Mouse (Mus musculus) hindbrain, embryonic 11.5 days (tissue): Measurements from ENCODE around the gene Cct2. TPM values are rescaled to one million over a fixed set of nuclear protein-coding genes. Genes with fewer than 3 reads are reported as not detected.
A peak's percentile ranks its signal among the peaks of the same experiment; 100 is the strongest.

Experiments
- ATAC-seq: fragments of 200-750 bp; cut with Nextera tagmentation; 2 replicates; pipeline ENCODE4 v1.8.0; 2017; ENCODE audit warnings: mild to moderate bottlenecking, moderate TSS enrichment, moderate library complexity; ENCODE audit not compliant: low FRiP score
- DNase-seq: peaks from one replicate; pipeline ENCODE4 v3.0.0-alpha.2; 2015; ENCODE audit warnings: low spot score
- H3K27ac ChIP-seq: fragments of 300-500 bp; sonication (generic); 2 replicates; pipeline ENCODE4 v1.5.1; 2014; ENCODE audit warnings: mild to moderate bottlenecking, low read depth, low read length
- H3K27me3 ChIP-seq: fragments of 300-500 bp; sonication (generic); 2 replicates; pipeline ENCODE4 v1.6.1; 2014; ENCODE audit warnings: mild to moderate bottlenecking, low read length, moderate library complexity, mixed read lengths; ENCODE audit not compliant: control insufficient read depth, insufficient read depth
- H3K36me3 ChIP-seq: fragments of 300-500 bp; sonication (generic); 2 replicates; pipeline ENCODE4 v1.6.1; 2014; ENCODE audit warnings: mild to moderate bottlenecking, low read length, moderate library complexity, mixed read lengths; ENCODE audit not compliant: control insufficient read depth, insufficient read depth
- H3K4me1 ChIP-seq: fragments of 300-500 bp; sonication (generic); replicated peaks from 2 replicates; pipeline ENCODE4 v1.6.1; 2014; ENCODE audit warnings: low read length, mixed read lengths; ENCODE audit not compliant: control insufficient read depth, insufficient read depth
- H3K4me2 ChIP-seq: fragments of 300-500 bp; sonication (generic); replicated peaks from 2 replicates; pipeline ENCODE4 v1.6.1; 2014; ENCODE audit warnings: mild to moderate bottlenecking, low read depth, low read length
- H3K4me3 ChIP-seq: fragments of 300-500 bp; sonication (generic); 2 replicates; pipeline ENCODE4 v1.5.1; 2014; ENCODE audit warnings: low read depth, low read length
- H3K9ac ChIP-seq: fragments of 300-500 bp; sonication (generic); 2 replicates; pipeline ENCODE4 v1.6.1; 2014; ENCODE audit warnings: low read depth, low read length
- H3K9me3 ChIP-seq: fragments of 300-500 bp; sonication (generic); 2 replicates; pipeline ENCODE4 v1.6.1; 2016; ENCODE audit warnings: low read length; ENCODE audit not compliant: control insufficient read depth
- WGBS: fragments of 180-500 bp; shearing (Covaris S2); extraction: QIAGEN DNeasy Blood & Tissue Kit; methylation state at CpG from one replicate; pipeline ENCODE4 v1.1.7; 2014; 5-methylcytosine and 5-hydroxymethylcytosine counted together
- polyA plus RNA-seq: library from polyadenylated mRNA; unstranded; fragments of >200 nt; fragmentation: Nextera tagmentation; extraction: Ambion mirVana; gene quantifications from 2 replicates; pipeline ENCODE4 v1.2.1, GENCODE M21; 2014

The Cct2 gene
- polyA plus RNA-seq, 1 experiment from 2014 or later: 321 TPM

DNA sequence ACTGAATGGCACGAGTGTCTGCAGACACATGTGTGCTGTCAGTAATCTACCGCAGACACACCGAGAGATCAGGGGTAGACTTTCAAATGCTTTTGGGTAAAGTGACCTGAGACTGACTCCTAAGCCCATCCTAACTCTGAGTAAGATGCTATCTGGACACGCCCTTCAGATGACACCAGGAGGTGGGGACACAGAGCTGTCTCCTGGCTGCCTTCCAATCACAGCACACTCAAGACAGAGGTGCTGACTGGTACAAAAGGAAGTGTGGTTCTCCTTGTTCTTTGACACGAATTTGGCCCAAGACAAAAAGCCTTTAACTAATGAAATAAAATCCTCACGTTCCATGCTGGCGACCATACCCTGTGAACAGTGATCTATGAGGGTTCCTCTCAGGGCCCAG lies 9.6 kb upstream of the Cct2 start:
- no peak overlapping the region for H3K4me2 ChIP-seq
- H3K4me3 ChIP-seq: no peak overlapping the region
- H3K9me3 ChIP-seq: no peaks in the 10 kb centered on the region
- ATAC-seq: no peak
- H3K36me3 ChIP-seq: peaks cover 2% of the 10 kb centered on the region; the same call in 1 of the 2 replicates
- no peak overlapping the region for H3K9ac ChIP-seq
- no peaks in the 10 kb centered on the region for H3K4me1 ChIP-seq
- H3K27me3 ChIP-seq: no peaks in the 10 kb centered on the region
- H3K27ac ChIP-seq: no peak overlapping the region
- WGBS: 90% methylated on average over 7 of the region's 7 CpGs
- no peak for DNase-seq

DNA sequence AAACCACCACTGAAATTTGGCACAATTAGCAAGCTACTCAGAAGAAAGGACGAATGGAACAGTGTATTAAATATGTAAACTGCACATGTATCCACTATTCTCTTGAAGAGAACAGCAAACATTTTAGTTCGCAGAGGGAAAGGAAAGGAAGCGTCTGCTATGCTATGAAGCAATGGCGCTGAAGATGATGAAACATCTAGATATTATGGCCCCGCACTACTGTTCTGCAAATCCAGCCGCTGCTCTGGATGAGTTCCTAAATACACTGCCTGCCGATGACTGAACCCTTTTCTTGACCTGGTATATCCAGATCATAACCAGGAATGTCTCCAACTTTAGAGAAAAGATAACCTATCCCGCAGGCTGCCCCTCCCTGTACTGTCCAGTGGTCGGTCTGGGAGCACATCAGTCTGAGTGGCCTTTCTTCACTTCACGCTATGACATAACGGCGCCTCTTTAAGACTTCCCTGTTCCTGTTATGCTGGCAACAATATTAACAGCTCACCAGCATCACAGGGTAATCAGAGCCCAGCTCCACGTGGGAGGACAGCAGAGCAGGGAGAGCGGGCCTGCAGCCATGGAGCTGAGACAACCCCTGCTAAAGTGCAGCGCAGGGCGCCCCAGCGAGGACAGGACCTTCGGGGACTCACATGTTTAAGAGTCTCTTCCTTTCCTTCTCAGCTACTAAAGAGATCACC lies 8.7 kb upstream of the Cct2 start:
- Histone ChIP-seq H3K4me2 (no peak overlapping the region), H3K9ac (no peak overlapping the region), H3K4me3 (no peak overlapping the region), H3K4me1 (no peaks in the 10 kb centered on the region), H3K36me3 (peaks cover 2% of the 10 kb centered on the region; the same call in 1 of the 2 replicates), H3K27ac (no peak overlapping the region), H3K9me3 (no peaks in the 10 kb centered on the region), H3K27me3 (no peaks in the 10 kb centered on the region)
- WGBS: 94% methylated on average over 18 of the region's 18 CpGs
- DNase-seq (no peak), ATAC-seq (no peak)

DNA sequence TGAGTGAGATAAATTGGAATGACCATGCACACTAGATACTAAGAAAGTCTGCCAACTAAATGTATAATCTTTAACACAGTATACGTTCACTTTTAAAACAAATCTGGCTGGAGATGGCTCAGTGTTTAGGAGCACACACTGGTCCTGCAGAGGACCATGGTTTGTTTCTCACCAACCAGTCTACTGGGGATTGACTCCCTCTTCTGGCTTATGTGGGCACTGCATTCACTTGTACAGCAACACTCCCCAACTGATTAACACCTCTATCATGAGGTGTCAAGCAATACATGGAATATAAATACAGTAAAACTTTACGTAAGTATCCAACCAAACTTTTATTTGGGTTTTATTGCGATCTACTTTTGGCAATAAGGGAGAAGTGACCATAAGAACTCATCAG lies 5.5 kb upstream of the Cct2 start:
- Histone ChIP-seq H3K4me1 (no peaks in the 10 kb centered on the region), H3K36me3 (no peaks in the 10 kb centered on the region; the same call in 1 of the 2 replicates), H3K9me3 (no peaks in the 10 kb centered on the region), H3K27me3 (no peaks in the 10 kb centered on the region), H3K27ac (no peak overlapping the region), H3K9ac (no peak overlapping the region), H3K4me3 (no peak overlapping the region), H3K4me2 (no peak overlapping the region)
- ATAC-seq (no peak), DNase-seq (no peak)
- WGBS: 96% methylated on average over 3 of the region's 3 CpGs

DNA sequence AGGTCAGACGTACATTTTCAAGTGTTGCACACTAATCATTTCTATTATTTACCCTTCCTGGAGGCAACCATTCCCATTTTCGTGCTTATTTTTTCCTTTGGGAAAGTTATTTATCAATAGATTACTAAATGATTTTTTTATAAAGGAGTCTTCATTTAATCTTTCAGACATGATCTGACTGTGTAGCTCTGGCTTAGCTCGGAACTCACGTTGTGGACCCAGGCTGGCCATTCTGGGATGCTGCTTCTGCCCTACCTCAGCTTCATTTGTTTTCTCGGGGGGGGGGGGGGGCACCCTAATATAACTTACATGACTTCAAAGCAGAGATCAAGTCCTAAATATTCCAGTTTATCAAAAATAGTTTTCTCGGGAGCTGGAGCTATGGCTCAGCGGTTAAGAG lies 462 bp upstream of the Cct2 start:
- ATAC-seq: peak; percentile 54

DNA sequence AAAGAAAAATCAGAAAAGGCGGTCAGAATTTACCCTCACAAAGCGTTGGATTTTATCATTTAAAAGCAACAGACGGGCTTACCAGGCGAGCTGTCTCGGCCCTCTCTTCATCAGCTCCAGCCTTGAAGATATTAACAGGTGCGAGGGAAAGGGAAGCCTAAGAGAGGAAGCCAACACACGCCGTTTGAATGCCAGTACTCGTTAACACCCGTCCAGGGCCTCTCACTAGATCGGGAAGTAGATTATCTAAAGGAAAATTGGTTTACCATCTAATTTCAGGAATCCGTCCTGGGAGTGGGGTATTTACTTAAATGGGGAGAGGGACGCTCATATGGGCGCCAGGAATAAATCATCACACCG lies 740 bp downstream of the Cct2 start:
- Histone ChIP-seq H3K4me2 (peak overlapping the region; percentile 45), H3K27me3 (no peaks in the 10 kb centered on the region), H3K27ac (no peak overlapping the region), H3K4me3 (peak overlapping the region; percentile 82), H3K9me3 (no peaks in the 10 kb centered on the region), H3K9ac (peak overlapping the region; percentile 68), H3K4me1 (no peaks in the 10 kb centered on the region), H3K36me3 (peaks cover 18% of the 10 kb centered on the region)
- peak; percentile 1; the same call in 1 of the 2 replicates for ATAC-seq
- no peak for DNase-seq
- WGBS: 4% methylated on average over 15 of the region's 15 CpGs

More for the DNA sequence above, 462 bp upstream of the Cct2 start:
- Histone ChIP-seq H3K27ac (no peak overlapping the region; the same call in 1 of the 2 replicates), H3K36me3 (peaks cover 13% of the 10 kb centered on the region), H3K4me3 (peak overlapping the region; percentile 82), H3K9me3 (no peaks in the 10 kb centered on the region), H3K27me3 (no peaks in the 10 kb centered on the region), H3K9ac (peak overlapping the region; percentile 48; the same call in 1 of the 2 replicates), H3K4me1 (no peaks in the 10 kb centered on the region), H3K4me2 (peak overlapping the region; percentile 29; the same call in 1 of the 2 replicates)
- DNase-seq: peak; percentile 53
- WGBS: 12% methylated on average over 7 of the region's 7 CpGs

DNA sequence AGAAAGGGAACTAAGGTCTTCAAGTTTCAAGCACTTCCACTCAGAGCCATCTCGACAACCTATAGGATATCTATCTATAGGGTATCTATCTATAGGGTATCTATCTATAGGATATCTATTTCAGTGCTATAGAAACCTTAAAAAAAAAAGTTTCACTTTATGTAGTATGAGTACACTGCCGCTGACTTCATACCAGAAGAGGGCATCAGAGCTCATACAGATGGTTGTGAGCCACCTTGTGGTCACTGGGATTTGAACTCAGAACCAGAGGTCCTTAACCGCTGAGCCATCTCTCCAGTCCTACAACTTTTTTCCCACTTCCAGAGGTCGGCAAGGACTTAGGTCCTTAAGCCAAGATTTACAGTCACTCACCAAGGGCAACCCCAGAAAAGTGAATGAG lies 7.9 kb downstream of the Cct2 start:
- DNase-seq (no peak), ATAC-seq (no peak)
- H3K9ac ChIP-seq: no peak overlapping the region
- no peaks in the 10 kb centered on the region for H3K27me3 ChIP-seq
- H3K36me3 ChIP-seq: peaks cover 52% of the 10 kb centered on the region
- H3K4me3 ChIP-seq: no peak overlapping the region
- H3K4me1 ChIP-seq: no peaks in the 10 kb centered on the region
- H3K9me3 ChIP-seq: no peaks in the 10 kb centered on the region
- H3K27ac ChIP-seq: no peak overlapping the region
- H3K4me2 ChIP-seq: no peak overlapping the region
- WGBS: 96% methylated on average over 4 of the region's 4 CpGs

DNA sequence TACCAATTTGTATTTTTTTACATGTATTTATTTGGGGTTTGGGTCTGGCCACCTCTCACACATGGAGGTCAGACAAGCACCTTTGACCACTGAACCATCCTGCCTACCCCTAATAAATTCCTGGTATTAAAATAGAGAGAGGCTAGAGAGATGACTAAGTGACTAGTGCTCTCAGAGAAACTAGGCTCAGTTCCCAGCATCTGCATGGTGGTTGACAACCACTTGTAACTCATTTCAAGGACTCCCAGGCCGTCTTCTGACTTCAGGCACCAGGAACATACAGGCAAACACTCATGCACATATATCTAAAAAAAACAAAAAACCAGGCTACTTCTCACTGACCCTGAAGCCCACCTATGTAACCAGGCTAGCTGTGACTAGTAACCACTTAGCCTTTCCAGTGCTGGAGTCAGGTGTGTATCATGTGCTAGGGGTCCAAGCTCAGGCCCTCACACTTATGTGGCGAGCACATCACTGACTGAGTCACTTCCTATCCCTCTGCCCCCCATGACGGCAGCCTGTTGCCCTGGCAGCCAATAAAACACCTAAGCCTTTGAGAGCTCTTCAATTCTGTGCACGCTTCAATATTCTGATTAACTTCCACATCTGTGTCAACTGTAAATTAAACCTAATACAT lies 13.5 kb downstream of the Cct2 start:
- ATAC-seq: no peak

DNA sequence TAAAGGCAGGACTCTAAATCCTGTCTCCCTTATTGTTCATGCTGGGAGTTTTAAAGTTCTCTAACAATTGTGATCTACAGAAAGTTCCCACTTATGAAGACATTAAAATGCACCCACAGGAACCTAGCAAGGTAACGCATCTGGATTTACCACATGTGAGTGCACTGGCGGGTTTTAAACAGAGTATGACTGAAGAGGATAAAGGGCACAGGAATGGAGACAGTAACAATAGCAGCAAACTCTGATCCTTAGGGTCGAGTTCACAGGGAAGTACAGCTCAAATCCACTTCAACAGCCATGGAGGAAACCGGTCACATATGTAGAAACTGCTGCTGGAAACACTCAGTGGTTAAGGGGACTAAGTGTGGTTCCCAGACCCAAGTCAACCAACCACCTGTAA lies 14.4 kb downstream of the Cct2 start:
- no peaks in the 10 kb centered on the region for H3K9me3 ChIP-seq
- ATAC-seq (no peak), DNase-seq (no peak)
- no peak overlapping the region for H3K27ac ChIP-seq
- peaks cover 19% of the 10 kb centered on the region for H3K36me3 ChIP-seq
- H3K4me3 ChIP-seq: no peak overlapping the region
- no peak overlapping the region for H3K9ac ChIP-seq
- H3K4me2 ChIP-seq: no peak overlapping the region
- 84% methylated on average over 4 of the region's 4 CpGs for WGBS
- H3K4me1 ChIP-seq: no peaks in the 10 kb centered on the region
- no peaks in the 10 kb centered on the region for H3K27me3 ChIP-seq

More for the DNA sequence above, 13.5 kb downstream of the Cct2 start:
- no peak for DNase-seq
- H3K36me3 ChIP-seq: peaks cover 21% of the 10 kb centered on the region
- no peaks in the 10 kb centered on the region for H3K9me3 ChIP-seq
- H3K27me3 ChIP-seq: no peaks in the 10 kb centered on the region
- no peak overlapping the region for H3K4me2 ChIP-seq
- no peak overlapping the region for H3K27ac ChIP-seq
- WGBS: 84% methylated on average over 4 of the region's 4 CpGs
- no peak overlapping the region for H3K4me3 ChIP-seq
- H3K4me1 ChIP-seq: no peaks in the 10 kb centered on the region
- no peak overlapping the region for H3K9ac ChIP-seq
